Mouse (Mus musculus) MEL (cell line): Measurements from ENCODE around the gene Mdh2. TPM values are rescaled to one million over a fixed set of nuclear protein-coding genes. Genes with fewer than 3 reads are reported as not detected.

Experiments used
- DNase-seq: peaks from one replicate; pipeline ENCODE4 v3.0.0; 2011; ENCODE audit warnings: low read depth, low spot score
- H3K27ac ChIP-seq: 2 replicates; pipeline ENCODE4 v1.5.1; 2012; ENCODE audit warnings: low read depth, mild to moderate bottlenecking, control low read depth, low read length, moderate library complexity; ENCODE audit not compliant: control insufficient read depth
- H3K27me3 ChIP-seq, 2 experiments: fragments of 150-350 bp in 1 of 2; sonication (generic) in 1 of 2; 2 replicates each; pipeline ENCODE4 v1.6.1; 2012; ENCODE audit warnings: low read length in 2 of 2, mild to moderate bottlenecking in 2 of 2, improper control_type of control experiment in 1 of 2, moderate library complexity in 1 of 2; ENCODE audit not compliant: insufficient read depth in 2 of 2, control insufficient read depth in 1 of 2
- H3K36me3 ChIP-seq, 2 experiments: 2 replicates each; pipeline ENCODE4 v1.6.1; 2012 to 2014; ENCODE audit warnings: low read length in 2 of 2, improper control_type of control experiment in 1 of 2, inconsistent platforms in 1 of 2, mild to moderate bottlenecking in 1 of 2; ENCODE audit not compliant: insufficient read depth in 2 of 2, control insufficient read depth in 1 of 2
- H3K4me1 ChIP-seq, 2 experiments: fragments of 150-350 bp in 1 of 2; sonication (generic) in 1 of 2; 2 replicates each; pipeline ENCODE4 v1.6.1; 2012; ENCODE audit warnings: low read length in 2 of 2, improper control_type of control experiment in 1 of 2, mild to moderate bottlenecking in 1 of 2; ENCODE audit not compliant: insufficient read depth in 2 of 2, control insufficient read depth in 1 of 2
- H3K4me3 ChIP-seq, 2 experiments: fragments of 150-350 bp in 1 of 2; sonication (generic) in 1 of 2; 2 replicates each; pipeline ENCODE4 v1.5.1; 2012; ENCODE audit warnings: low read depth in 2 of 2, low read length in 2 of 2, mild to moderate bottlenecking in 2 of 2, moderate library complexity in 2 of 2, control low read depth in 1 of 2, improper control_type of control experiment in 1 of 2; ENCODE audit not compliant: control insufficient read depth in 1 of 2, insufficient read depth in 1 of 2
- H3K79me2 ChIP-seq: 2 replicates; pipeline ENCODE4 v1.6.1; 2012; ENCODE audit warnings: mild to moderate bottlenecking, low read length, moderate library complexity; ENCODE audit not compliant: control insufficient read depth, poor library complexity, insufficient read depth
- H3K9ac ChIP-seq: 2 replicates; pipeline ENCODE4 v1.6.1; 2012; ENCODE audit warnings: low read depth, mild to moderate bottlenecking, control low read depth, low read length, moderate library complexity; ENCODE audit not compliant: control insufficient read depth, poor library complexity, severe bottlenecking
- H3K9me3 ChIP-seq: fragments of 150-350 bp; sonication (generic); replicated peaks from 2 replicates; pipeline ENCODE4 v1.6.1; 2012; ENCODE audit warnings: mild to moderate bottlenecking, low read length, improper control_type of control experiment, moderate library complexity; ENCODE audit not compliant: insufficient read depth
- BHLHE40 ChIP-seq: IDR thresholded peaks from 2 replicates; pipeline ENCODE4 v1.6.1; 2012; ENCODE audit warnings: low read depth, mild to moderate bottlenecking, inconsistent platforms, low read length, improper control_type of control experiment, borderline replicate concordance
- CHD1 ChIP-seq: IDR thresholded peaks from 2 replicates; pipeline ENCODE4 v1.6.1; 2012; ENCODE audit warnings: low read depth, mild to moderate bottlenecking, inconsistent platforms, low read length, improper control_type of control experiment
- CTCF ChIP-seq, 3 experiments: IDR thresholded peaks in 2 of 3; conservative IDR thresholded peaks in 1 of 3; 2 replicates each; pipeline ENCODE4 v1.5.1; 2011 to 2012; ENCODE audit warnings: low read length in 3 of 3, low read depth in 2 of 3, mild to moderate bottlenecking in 2 of 3, improper control_type of control experiment in 1 of 3, inconsistent platforms in 1 of 3, mixed read lengths in 1 of 3, moderate library complexity in 1 of 3; ENCODE audit not compliant: control insufficient read depth in 1 of 3, insufficient read depth in 1 of 3, poor library complexity in 1 of 3, severe bottlenecking in 1 of 3
- ETS1 ChIP-seq: IDR thresholded peaks from 2 replicates; pipeline ENCODE4 v1.6.1; 2012; ENCODE audit warnings: low read depth, mild to moderate bottlenecking, inconsistent platforms, low read length, improper control_type of control experiment, moderate library complexity
- GABPA ChIP-seq: IDR thresholded peaks from 2 replicates; pipeline ENCODE4 v1.6.1; 2012; ENCODE audit warnings: low read depth, mild to moderate bottlenecking, inconsistent platforms, low read length, improper control_type of control experiment, moderate library complexity
- HCFC1 ChIP-seq: IDR thresholded peaks from 2 replicates; pipeline ENCODE4 v1.6.1; 2012; ENCODE audit warnings: low read depth, mild to moderate bottlenecking, inconsistent platforms, low read length, improper control_type of control experiment, moderate library complexity
- JUND ChIP-seq: IDR thresholded peaks from 2 replicates; pipeline ENCODE4 v1.6.1; 2011; ENCODE audit warnings: low read depth, mild to moderate bottlenecking, improper control_type of control experiment, low read length
- KAT2A ChIP-seq: conservative IDR thresholded peaks from 2 replicates; pipeline ENCODE4 v1.6.1; 2012; ENCODE audit warnings: low read depth, low read length, improper control_type of control experiment, inconsistent platforms
- MAX ChIP-seq: IDR thresholded peaks from 2 replicates; pipeline ENCODE4 v1.6.1; 2011; ENCODE audit warnings: low read length, improper control_type of control experiment
- MAZ ChIP-seq: IDR thresholded peaks from 2 replicates; pipeline ENCODE4 v1.6.1; 2012; ENCODE audit warnings: low read depth, mild to moderate bottlenecking, inconsistent platforms, low read length, improper control_type of control experiment
- MEF2A ChIP-seq: IDR thresholded peaks from 2 replicates; pipeline ENCODE4 v1.6.1; 2014; ENCODE audit warnings: low read depth, mild to moderate bottlenecking, inconsistent platforms, low read length, improper control_type of control experiment; ENCODE audit not compliant: poor library complexity, insufficient replicate concordance, severe bottlenecking; ENCODE audit errors: extremely low read depth
- MXI1 ChIP-seq: IDR thresholded peaks from 2 replicates; pipeline ENCODE4 v1.6.1; 2011; ENCODE audit warnings: mild to moderate bottlenecking, low read depth, low read length, improper control_type of control experiment
- RAD21 ChIP-seq: IDR thresholded peaks from 2 replicates; pipeline ENCODE4 v1.6.1; 2011; ENCODE audit warnings: mild to moderate bottlenecking, low read depth, low read length, improper control_type of control experiment
- SIN3A ChIP-seq: IDR thresholded peaks from 2 replicates; pipeline ENCODE4 v1.6.1; 2012; ENCODE audit warnings: low read length, improper control_type of control experiment, inconsistent platforms
- TCF12 ChIP-seq: IDR thresholded peaks from 2 replicates; pipeline ENCODE4 v1.6.1; 2014; ENCODE audit warnings: low read depth, mild to moderate bottlenecking, inconsistent platforms, low read length, improper control_type of control experiment, moderate library complexity
- USF2 ChIP-seq, 2 experiments: IDR thresholded peaks; 2 replicates each; pipeline ENCODE4 v1.6.1; 2011 to 2012; ENCODE audit warnings: improper control_type of control experiment in 2 of 2, low read length in 2 of 2, borderline replicate concordance in 1 of 2, inconsistent platforms in 1 of 2, low read depth in 1 of 2, mild to moderate bottlenecking in 1 of 2; ENCODE audit not compliant: insufficient read depth in 1 of 2
- ZMIZ1 ChIP-seq: IDR thresholded peaks from 2 replicates; pipeline ENCODE4 v1.6.1; 2012; ENCODE audit warnings: low read depth, mild to moderate bottlenecking, inconsistent platforms, low read length, improper control_type of control experiment, moderate library complexity
- polyA plus RNA-seq, 2 experiments: library from polyadenylated mRNA; stranded (reverse) in 1 of 2; unstranded in 1 of 2; fragments of >175 nt in 1 of 2; fragments of >200 nt in 1 of 2; gene quantifications; 2 replicates each; pipeline versions ENCODE4 v1.2.1 to v1.2.4; 2012; ENCODE audit warnings: low replicate concordance in 2 of 2, low read depth in 1 of 2; ENCODE audit not compliant: insufficient read length in 2 of 2, insufficient read depth in 1 of 2, missing spikeins in 1 of 2
- total RNA-seq: library from RNA; depleted of rRNA; stranded (reverse); fragments of 300-350 nt; gene quantifications from 2 replicates; pipeline ENCODE4 v1.2.3, GENCODE M21; 2012

Gene Mdh2
- total and polyA plus RNA-seq, 3 experiments = 207 to 1,097 (median 465) TPM

DNA sequence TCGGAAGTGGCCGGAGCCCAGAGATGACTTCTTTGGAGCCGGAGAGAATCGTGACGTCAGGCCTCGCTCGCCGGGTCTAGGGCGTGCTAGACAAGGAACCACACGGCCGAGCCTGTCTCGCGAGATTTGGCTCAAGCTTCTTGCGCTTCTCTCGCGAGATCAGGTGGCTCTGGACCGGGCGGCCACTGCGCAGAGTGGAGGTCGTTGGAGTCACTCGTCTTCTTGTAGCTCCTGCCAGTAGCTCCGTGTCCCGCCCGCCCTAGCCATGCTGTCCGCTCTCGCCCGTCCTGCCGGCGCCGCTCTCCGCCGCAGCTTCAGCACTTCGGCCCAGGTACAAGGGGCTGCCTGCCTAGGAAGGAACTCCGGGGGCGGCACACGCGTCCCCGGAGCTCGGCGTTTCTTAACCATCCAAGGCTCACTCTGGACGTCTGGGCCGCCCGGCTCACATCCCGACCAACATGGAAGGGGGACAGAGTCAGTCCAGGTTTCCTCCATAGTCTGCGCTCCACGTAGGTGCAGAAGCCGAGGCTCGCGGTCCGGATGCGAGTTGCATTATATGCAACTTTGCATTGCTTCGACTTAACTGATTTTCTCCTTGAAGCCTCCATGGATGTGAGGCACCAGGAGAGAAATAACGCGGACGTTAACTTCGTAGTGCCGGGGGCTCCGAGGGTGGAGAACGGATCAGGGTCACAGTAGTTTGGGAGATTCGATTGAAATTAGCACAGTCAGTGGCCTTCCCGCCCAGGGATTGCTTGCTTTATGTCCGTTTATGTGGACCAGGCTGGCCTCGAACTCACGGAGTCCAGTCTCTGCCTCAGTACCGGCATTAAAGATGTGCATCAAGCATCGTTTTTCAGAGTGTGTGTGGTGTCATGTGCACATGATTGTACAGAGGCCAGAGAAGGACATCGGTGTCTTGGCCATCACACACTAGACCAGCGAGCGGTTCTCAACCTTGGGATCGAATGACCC is at the start of gene Mdh2 (continued):
- TF ChIP-seq MXI1 = peak; percentile 86
- TF ChIP-seq RAD21 = no peak
- TF ChIP-seq GABPA = no peak
- no peak for TF ChIP-seq BHLHE40
- TF ChIP-seq CTCF (IDR thresholded peaks at IDR 0.05 in 2 of 3, conservative IDR thresholded peaks at IDR 0.05 in 1 of 3; ENCODE audit: control insufficient read depth in 1 of 3, insufficient read depth in 1 of 3, low read depth in 2 of 3, low read length in 3 of 3, poor library complexity in 1 of 3, severe bottlenecking in 1 of 3) = no peak
- TF ChIP-seq, all 39 proteins: peak for 16

DNA sequence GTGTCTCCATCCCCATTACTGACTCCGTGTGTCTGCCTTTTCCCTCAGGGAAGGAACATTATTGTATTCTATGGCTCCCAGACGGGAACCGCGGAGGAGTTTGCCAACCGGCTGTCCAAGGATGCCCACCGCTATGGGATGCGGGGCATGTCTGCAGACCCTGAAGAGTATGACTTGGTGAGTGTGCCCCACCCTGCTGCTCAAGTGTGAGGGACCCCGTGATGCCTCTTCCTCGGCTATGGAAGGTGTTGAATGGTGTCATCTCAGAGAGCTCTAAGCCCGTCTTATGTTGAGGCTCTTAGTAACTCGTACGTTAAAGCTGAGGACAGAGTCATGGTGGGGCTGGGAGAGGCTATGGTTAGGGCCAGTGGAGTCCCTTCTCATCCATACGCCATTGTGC is 48.9 kb upstream of the Mdh2 start:
- DNase-seq = no peak
- no peaks in the 10 kb centered on the region for H3K9me3 ChIP-seq
- no peak overlapping the region for H3K27ac ChIP-seq
- H3K27me3 ChIP-seq = no peaks in the 10 kb centered on the region
- H3K36me3 ChIP-seq = no peaks in the 10 kb centered on the region; a peak in 1 of 4 replicates
- no peaks in the 10 kb centered on the region for H3K4me1 ChIP-seq
- no peak overlapping the region for H3K4me3 ChIP-seq
- no peak overlapping the region for H3K9ac ChIP-seq
- no peak for TF ChIP-seq USF2 (IDR thresholded peaks at IDR 0.05; ENCODE audit: borderline replicate concordance in 1 of 2, insufficient read depth in 1 of 2, low read depth in 1 of 2, low read length in 2 of 2)
- TF ChIP-seq MEF2A = no peak
- no peak for TF ChIP-seq GABPA
- TF ChIP-seq TCF12 = no peak
- no peak for TF ChIP-seq MAZ
- no peak for TF ChIP-seq RAD21
- no peak for TF ChIP-seq SIN3A
- no peak for TF ChIP-seq CTCF (IDR thresholded peaks at IDR 0.05 in 2 of 3, conservative IDR thresholded peaks at IDR 0.05 in 1 of 3; ENCODE audit: control insufficient read depth in 1 of 3, insufficient read depth in 1 of 3, low read depth in 2 of 3, low read length in 3 of 3, poor library complexity in 1 of 3, severe bottlenecking in 1 of 3)
- no peak for TF ChIP-seq MAX
- TF ChIP-seq ETS1 = no peak
- TF ChIP-seq JUND = no peak
- no peak for TF ChIP-seq KAT2A
- TF ChIP-seq CHD1 = no peak
- TF ChIP-seq ZMIZ1 = no peak
- no peak for TF ChIP-seq HCFC1
- no peak for TF ChIP-seq BHLHE40
- TF ChIP-seq, all 39 proteins: peak for 0
- no peaks in the 10 kb centered on the region for H3K79me2 ChIP-seq
